Mouse (Mus musculus): ENCODE results near the gene Gm5127. TPM values are rescaled to one million over a fixed set of nuclear protein-coding genes. Genes with fewer than 3 reads are reported as not detected.

Gm5127 gene
- polyA plus RNA-seq, 1 experiment from 2014 or later: 2.1 TPM

- Histone ChIP-seq H3K4me1 (ENCODE audit: control insufficient read depth, insufficient read depth, low read length) (no peaks in the 10 kb centered on the region), H3K27me3 (ENCODE audit: control insufficient read depth, insufficient read depth, low read length) (no peaks in the 10 kb centered on the region), H3K9me3 (ENCODE audit: control insufficient read depth, low read length) (no peaks in the 10 kb centered on the region), H3K27ac (ENCODE audit: low read depth, low read length) (no peak overlapping the region), H3K36me3 (ENCODE audit: control insufficient read depth, insufficient read depth, low read length) (no peaks in the 10 kb centered on the region), H3K9ac (ENCODE audit: low read length) (no peak overlapping the region), H3K4me2 (ENCODE audit: low read depth) (no peak overlapping the region), H3K4me3 (ENCODE audit: low read depth, low read length) (no peak overlapping the region)
- DNase-seq (ENCODE audit: low spot score): no peak
- ATAC-seq (ENCODE audit: insufficient read depth, low FRiP score, low TSS enrichment): no peak
Measured at GRCm38 (mm10) chrX:106742241-106742640, 159.3 kb downstream of the Gm5127 start.

GRCm38 (mm10) chrX:106755272-106755671, 172.3 kb downstream of the Gm5127 start:
- Histone ChIP-seq H3K9ac (ENCODE audit: low read length) (no peak overlapping the region), H3K9me3 (ENCODE audit: control insufficient read depth, low read length) (no peaks in the 10 kb centered on the region), H3K4me2 (ENCODE audit: low read depth) (no peak overlapping the region), H3K36me3 (ENCODE audit: control insufficient read depth, insufficient read depth, low read length) (no peaks in the 10 kb centered on the region), H3K4me1 (ENCODE audit: control insufficient read depth, insufficient read depth, low read length) (no peaks in the 10 kb centered on the region), H3K27me3 (ENCODE audit: control insufficient read depth, insufficient read depth, low read length) (no peaks in the 10 kb centered on the region), H3K4me3 (ENCODE audit: low read depth, low read length) (no peak overlapping the region), H3K27ac (ENCODE audit: low read depth, low read length) (no peak overlapping the region)
- 36% methylated on average over 1 of the region's 1 CpGs for WGBS
- no peak for DNase-seq (ENCODE audit: low spot score)
- ATAC-seq (ENCODE audit: insufficient read depth, low FRiP score, low TSS enrichment): no peak

Small RNA genes lying within 50 kb of the gene (microRNA-seq; reads per million reads assigned to microRNA genes)
- gene Gm22102: not detected

Other genes starting within 250 kb of the Gm5127 start
- 46.2 and 46.6 TPM in 2 replicates for gene Fndc3c1, start 97.8 kb upstream of the Gm5127 start, polyA plus RNA-seq (2014; fragmentation: Nextera tagmentation; extraction: Ambion mirVana)
- 0.45 and 1.5 TPM in 2 replicates for gene Cysltr1, start 20.5 kb downstream of the Gm5127 start, polyA plus RNA-seq (2014; fragmentation: Nextera tagmentation; extraction: Ambion mirVana)

Data from neural tube, embryonic 11.5 days (tissue).